Mouse (Mus musculus) myocyte (in vitro differentiated cells): ENCODE data around the gene Alkbh6. TPM values are rescaled to one million over a fixed set of nuclear protein-coding genes. Genes with fewer than 3 reads are reported as not detected.
A peak's percentile ranks its signal among the peaks of the same experiment; 100 is the strongest.

Source experiments
- H3K27me3 ChIP-seq: one replicate; pipeline ENCODE4 v1.6.1; 2011; ENCODE audit not compliant: control insufficient read depth, insufficient read depth, insufficient read length
- H3K36me3 ChIP-seq: one replicate; pipeline ENCODE4 v1.6.1; 2011; ENCODE audit not compliant: control insufficient read depth, insufficient read depth
- H3K4me2 ChIP-seq: one replicate; pipeline ENCODE4 v1.6.1; 2011; ENCODE audit warnings: low read depth, control low read depth
- H3K4me3 ChIP-seq: one replicate; pipeline ENCODE4 v1.5.1; 2011; ENCODE audit warnings: mild to moderate bottlenecking, control low read depth, moderate library complexity
- H3K79me2 ChIP-seq: one replicate; pipeline ENCODE4 v1.6.1; 2011; ENCODE audit not compliant: control insufficient read depth, insufficient read depth
- H3ac ChIP-seq: one replicate; pipeline ENCODE4 v1.6.1; 2011; ENCODE audit not compliant: control insufficient read depth, insufficient read length
- CEBPB ChIP-seq: IDR thresholded peaks from 2 replicates; pipeline ENCODE4 v1.6.1; 2011; ENCODE audit warnings: mild to moderate bottlenecking, moderate library complexity; ENCODE audit not compliant: poor library complexity, insufficient read depth, severe bottlenecking
- E2F4 ChIP-seq: IDR thresholded peaks from one replicate; pipeline ENCODE4 v1.6.1; 2011; ENCODE audit warnings: mild to moderate bottlenecking, control low read depth, moderate library complexity; ENCODE audit not compliant: insufficient read depth
- MAX ChIP-seq: IDR thresholded peaks from one replicate; pipeline ENCODE4 v1.6.1; 2011; ENCODE audit warnings: low read depth, mild to moderate bottlenecking, control low read depth
- MYOD1 ChIP-seq, 3 experiments: IDR thresholded peaks; one replicate each; pipeline ENCODE4 v1.6.1; 2011; ENCODE audit warnings: control low read depth in 2 of 3, low read depth in 2 of 3, mild to moderate bottlenecking in 2 of 3, moderate library complexity in 1 of 3; ENCODE audit not compliant: insufficient read length in 2 of 3, control insufficient read depth in 1 of 3
- MYOG ChIP-seq, 3 experiments: IDR thresholded peaks; one replicate each; pipeline ENCODE4 v1.6.1; 2011; ENCODE audit warnings: control low read depth in 2 of 3, low read depth in 2 of 3, mild to moderate bottlenecking in 2 of 3; ENCODE audit not compliant: insufficient read length in 2 of 3, control insufficient read depth in 1 of 3, insufficient read depth in 1 of 3
- POLR2A ChIP-seq: IDR thresholded peaks from one replicate; pipeline ENCODE4 v1.6.1; 2011; ENCODE audit warnings: low read depth, mild to moderate bottlenecking, control low read depth, moderate library complexity; ENCODE audit not compliant: insufficient read length
- POLR2AphosphoS2 ChIP-seq: IDR thresholded peaks from one replicate; pipeline ENCODE4 v1.6.1; 2011; ENCODE audit warnings: low read depth, control low read depth; ENCODE audit not compliant: insufficient read length
- REST ChIP-seq: IDR thresholded peaks from one replicate; pipeline ENCODE4 v1.6.1; 2011; ENCODE audit warnings: mild to moderate bottlenecking, control low read depth, moderate library complexity; ENCODE audit not compliant: insufficient read depth, insufficient read length
- SRF ChIP-seq: IDR thresholded peaks from one replicate; pipeline ENCODE4 v1.6.1; 2011; ENCODE audit warnings: low read depth; ENCODE audit not compliant: control insufficient read depth, insufficient read length
- TCF12 ChIP-seq: IDR thresholded peaks from one replicate; pipeline ENCODE4 v1.6.1; 2011; ENCODE audit warnings: mild to moderate bottlenecking, control low read depth; ENCODE audit not compliant: poor library complexity, insufficient read depth, severe bottlenecking
- TCF3 ChIP-seq: IDR thresholded peaks from one replicate; pipeline ENCODE4 v1.6.1; 2011; ENCODE audit warnings: low read depth, control low read depth; ENCODE audit not compliant: insufficient read length
- USF1 ChIP-seq: IDR thresholded peaks from one replicate; pipeline ENCODE4 v1.6.1; 2011; ENCODE audit warnings: low read depth, mild to moderate bottlenecking, control low read depth, moderate library complexity
- polyA plus RNA-seq: library from polyadenylated mRNA; unstranded; fragments of >200 nt; fragmentation: generic; extraction: Trizol; gene quantifications from one replicate; pipeline ENCODE4 v1.2.1, GENCODE M21; 2012; ENCODE audit warnings: missing spikeins

The Alkbh6 gene
- polyA plus RNA-seq, 1 experiment, result 33.9 TPM

- Histone ChIP-seq H3K79me2 (no peaks in the 10 kb centered on the region), H3K4me2 (no peak overlapping the region), H3K27me3 (peaks cover 37% of the 10 kb centered on the region), H3K4me3 (no peak overlapping the region), H3ac (no peak overlapping the region), H3K36me3 (no peaks in the 10 kb centered on the region)
- TF ChIP-seq USF1, result no peak
- no peak for TF ChIP-seq SRF
- TF ChIP-seq REST, result no peak
- TF ChIP-seq POLR2AphosphoS2, result no peak
- no peak for TF ChIP-seq MYOG (IDR thresholded peaks at IDR 0.05; ENCODE audit: control insufficient read depth in 1 of 3, insufficient read depth in 1 of 3, insufficient read length in 2 of 3, low read depth in 2 of 3)
- TF ChIP-seq E2F4, result no peak
- no peak for TF ChIP-seq TCF12
- no peak for TF ChIP-seq MAX
- TF ChIP-seq MYOD1 (IDR thresholded peaks at IDR 0.05; ENCODE audit: control insufficient read depth in 1 of 3, insufficient read length in 2 of 3, low read depth in 2 of 3), result no peak
These were observed 27.9 kb downstream of the Alkbh6 start for GRCm38 (mm10) chr7:30336384-30336783.

- Histone ChIP-seq H3K4me3 (no peak overlapping the region), H3K79me2 (no peaks in the 10 kb centered on the region), H3K36me3 (no peaks in the 10 kb centered on the region), H3K4me2 (no peak overlapping the region), H3ac (no peak overlapping the region), H3K27me3 (peaks cover 46% of the 10 kb centered on the region)
- TF ChIP-seq REST (no peak), MAX (no peak), MYOD1 (IDR thresholded peaks at IDR 0.05; ENCODE audit: control insufficient read depth in 1 of 3, insufficient read length in 2 of 3, low read depth in 2 of 3) (no peak), TCF12 (no peak), MYOG (IDR thresholded peaks at IDR 0.05; ENCODE audit: control insufficient read depth in 1 of 3, insufficient read depth in 1 of 3, insufficient read length in 2 of 3, low read depth in 2 of 3) (no peak), POLR2AphosphoS2 (no peak), SRF (no peak)
These were observed 31.1 kb downstream of the Alkbh6 start for GRCm38 (mm10) chr7:30339432-30340109.

GRCm38 (mm10) chr7:30346635-30347379 is 38.3 kb downstream of the Alkbh6 start:
- no peak overlapping the region for H3K4me3 ChIP-seq
- H3K79me2 ChIP-seq, result no peaks in the 10 kb centered on the region
- peaks cover 46% of the 10 kb centered on the region for H3K27me3 ChIP-seq
- no peak overlapping the region for H3ac ChIP-seq
- H3K36me3 ChIP-seq, result no peaks in the 10 kb centered on the region
- no peak overlapping the region for H3K4me2 ChIP-seq
- TF ChIP-seq POLR2A (no peak), POLR2AphosphoS2 (no peak), REST (peak; percentile 90)

GRCm38 (mm10) chr7:30347828-30348227 is 39.3 kb downstream of the Alkbh6 start:
- TF ChIP-seq MYOD1 (IDR thresholded peaks at IDR 0.05; ENCODE audit: control insufficient read depth in 1 of 3, insufficient read length in 2 of 3, low read depth in 2 of 3), result no peak
- no peak for TF ChIP-seq MAX
- no peak for TF ChIP-seq USF1
- H3K4me3 ChIP-seq, result no peak overlapping the region
- H3K36me3 ChIP-seq, result no peaks in the 10 kb centered on the region
- H3K79me2 ChIP-seq, result no peaks in the 10 kb centered on the region
- H3K27me3 ChIP-seq, result peaks cover 47% of the 10 kb centered on the region
- H3ac ChIP-seq, result no peak overlapping the region
- H3K4me2 ChIP-seq, result no peak overlapping the region

GRCm38 (mm10) chr7:30353279-30353822 is 44.8 kb downstream of the Alkbh6 start:
- Histone ChIP-seq H3K27me3 (peaks cover 53% of the 10 kb centered on the region), H3K4me2 (no peak overlapping the region), H3K4me3 (no peak overlapping the region), H3ac (no peak overlapping the region), H3K79me2 (no peaks in the 10 kb centered on the region), H3K36me3 (no peaks in the 10 kb centered on the region)
- TF ChIP-seq USF1 (peak; percentile 35), CEBPB (no peak), TCF3 (no peak)
